Mouse (Mus musculus) embryonic facial prominence, embryonic 11.5 days (tissue): ENCODE results near the gene Ttbk1. TPM values are rescaled to one million over a fixed set of nuclear protein-coding genes. Genes with fewer than 3 reads are reported as not detected.

Experiments
- ATAC-seq: fragments of 200-750 bp; cut with Nextera tagmentation; replicated peaks from 2 replicates; pipeline ENCODE4 v1.8.0; 2017; ENCODE audit warnings: low read depth; ENCODE audit not compliant: insufficient number of reproducible peaks, low FRiP score, low TSS enrichment
- DNase-seq: peaks from one replicate; pipeline ENCODE4 v3.0.0-alpha.2; 2015; ENCODE audit warnings: low spot score
- H3K27ac ChIP-seq: fragments of 300-500 bp; sonication (generic); replicated peaks from 2 replicates; pipeline ENCODE4 v1.5.1; 2014; ENCODE audit warnings: mild to moderate bottlenecking, low read depth, low read length, control low read depth
- H3K27me3 ChIP-seq: fragments of 300-500 bp; sonication (generic); 2 replicates; pipeline ENCODE4 v1.6.1; 2014; ENCODE audit warnings: mild to moderate bottlenecking, low read length, moderate library complexity, mixed read lengths; ENCODE audit not compliant: control insufficient read depth, insufficient read depth
- H3K36me3 ChIP-seq: fragments of 300-500 bp; sonication (generic); replicated peaks from 2 replicates; pipeline ENCODE4 v1.6.1; 2014; ENCODE audit warnings: low read depth, mild to moderate bottlenecking, low read length, moderate library complexity, mixed read lengths; ENCODE audit not compliant: control insufficient read depth, insufficient read depth
- H3K4me1 ChIP-seq: fragments of 300-500 bp; sonication (generic); 2 replicates; pipeline ENCODE4 v1.6.1; 2014; ENCODE audit warnings: low read length, mixed read lengths; ENCODE audit not compliant: control insufficient read depth, insufficient read depth
- H3K4me2 ChIP-seq: fragments of 300-500 bp; sonication (generic); 2 replicates; pipeline ENCODE4 v1.6.1; 2014; ENCODE audit warnings: low read depth, mild to moderate bottlenecking, control low read depth, low read length, moderate library complexity
- H3K4me3 ChIP-seq: fragments of 300-500 bp; sonication (generic); 2 replicates; pipeline ENCODE4 v1.5.1; 2014; ENCODE audit warnings: low read depth, low read length, control low read depth
- H3K9ac ChIP-seq: fragments of 300-500 bp; sonication (generic); replicated peaks from 2 replicates; pipeline ENCODE4 v1.6.1; 2014; ENCODE audit warnings: mild to moderate bottlenecking, control low read depth, low read length
- H3K9me3 ChIP-seq: fragments of 300-500 bp; sonication (generic); replicated peaks from 2 replicates; pipeline ENCODE4 v1.6.1; 2016; ENCODE audit warnings: mild to moderate bottlenecking, low read length, inconsistent platforms, mixed read lengths; ENCODE audit not compliant: control insufficient read depth
- WGBS: fragments of 180-500 bp; shearing (Covaris S2); extraction: QIAGEN DNeasy Blood & Tissue Kit; methylation state at CpG from one replicate; pipeline ENCODE4 v1.1.7; 2014; 5-methylcytosine and 5-hydroxymethylcytosine counted together
- polyA plus RNA-seq: library from polyadenylated mRNA; unstranded; fragments of >200 nt; fragmentation: Nextera tagmentation; extraction: Ambion mirVana; gene quantifications from 2 replicates; pipeline ENCODE4 v1.2.1, GENCODE M21; 2014

The Ttbk1 gene
- polyA plus RNA-seq, 1 experiment from 2014 or later: 0.38 TPM

- peak overlapping the region; percentile 85 for H3K4me2 ChIP-seq
- peaks cover 26% of the 10 kb centered on the region for H3K27me3 ChIP-seq
- peak; percentile 26 for DNase-seq
- peak overlapping the region; percentile 14; the same call in 1 of the 2 replicates for H3K9ac ChIP-seq
- H3K27ac ChIP-seq: no peak overlapping the region
- H3K4me3 ChIP-seq: peak overlapping the region; percentile 23
- H3K9me3 ChIP-seq: no peaks in the 10 kb centered on the region
- H3K4me1 ChIP-seq: peaks cover 13% of the 10 kb centered on the region
- no peak for ATAC-seq
- no peaks in the 10 kb centered on the region for H3K36me3 ChIP-seq
- 3% methylated on average over 26 of the region's 26 CpGs for WGBS
Observed at GRCm38 (mm10) chr17:46453970-46454411, 33.5 kb downstream of the Ttbk1 start.

- Histone ChIP-seq H3K9me3 (no peaks in the 10 kb centered on the region), H3K36me3 (no peaks in the 10 kb centered on the region), H3K4me2 (no peak overlapping the region; the same call in 1 of the 2 replicates), H3K9ac (no peak overlapping the region), H3K27me3 (peaks cover 26% of the 10 kb centered on the region), H3K4me1 (peaks cover 13% of the 10 kb centered on the region), H3K27ac (no peak overlapping the region), H3K4me3 (no peak overlapping the region; the same call in 1 of the 2 replicates)
- ATAC-seq: no peak
- 4% methylated on average over 13 of the region's 13 CpGs for WGBS
- DNase-seq: no peak
Observed at GRCm38 (mm10) chr17:46453302-46453948, 34.0 kb downstream of the Ttbk1 start.

GRCm38 (mm10) chr17:46452683-46453082 is 34.8 kb downstream of the Ttbk1 start:
- no peak overlapping the region for H3K4me2 ChIP-seq
- H3K9me3 ChIP-seq: no peaks in the 10 kb centered on the region
- WGBS: 34% methylated on average over 5 of the region's 5 CpGs
- H3K9ac ChIP-seq: no peak overlapping the region
- no peak for DNase-seq
- peaks cover 13% of the 10 kb centered on the region for H3K4me1 ChIP-seq
- no peak for ATAC-seq
- H3K4me3 ChIP-seq: no peak overlapping the region
- H3K27me3 ChIP-seq: peaks cover 23% of the 10 kb centered on the region
- no peak overlapping the region for H3K27ac ChIP-seq
- no peaks in the 10 kb centered on the region for H3K36me3 ChIP-seq

- no peak for DNase-seq
- H3K9ac ChIP-seq: no peak overlapping the region
- no peak for ATAC-seq
- H3K27ac ChIP-seq: no peak overlapping the region
- WGBS: 93% methylated on average over 16 of the region's 16 CpGs
- H3K4me2 ChIP-seq: no peak overlapping the region
- H3K4me1 ChIP-seq: no peaks in the 10 kb centered on the region; the same call in 1 of the 2 replicates
- no peaks in the 10 kb centered on the region for H3K36me3 ChIP-seq
- no peaks in the 10 kb centered on the region for H3K9me3 ChIP-seq
- H3K4me3 ChIP-seq: no peak overlapping the region
- H3K27me3 ChIP-seq: peaks cover 44% of the 10 kb centered on the region
Observed at GRCm38 (mm10) chr17:46446264-46446663, 41.2 kb downstream of the Ttbk1 start.

- H3K9me3 ChIP-seq: no peaks in the 10 kb centered on the region
- H3K27ac ChIP-seq: no peak overlapping the region
- peak overlapping the region; percentile 68 for H3K4me2 ChIP-seq
- ATAC-seq: no peak; the same call in 1 of the 2 replicates
- under 1% methylated on average over 49 of the region's 50 CpGs for WGBS
- DNase-seq: no peak
- H3K4me3 ChIP-seq: peak overlapping the region; percentile 35
- H3K4me1 ChIP-seq: no peaks in the 10 kb centered on the region; the same call in 1 of the 2 replicates
- H3K27me3 ChIP-seq: peaks cover 44% of the 10 kb centered on the region
- peak overlapping the region; percentile 50 for H3K9ac ChIP-seq
- no peaks in the 10 kb centered on the region for H3K36me3 ChIP-seq
Observed at GRCm38 (mm10) chr17:46444839-46445579, 42.5 kb downstream of the Ttbk1 start.

GRCm38 (mm10) chr17:46439176-46439575 is 48.3 kb downstream of the Ttbk1 start:
- Histone ChIP-seq H3K4me1 (no peaks in the 10 kb centered on the region; the same call in 1 of the 2 replicates), H3K9ac (no peak overlapping the region), H3K4me3 (no peak overlapping the region), H3K4me2 (no peak overlapping the region), H3K36me3 (no peaks in the 10 kb centered on the region), H3K9me3 (no peaks in the 10 kb centered on the region), H3K27me3 (peaks cover 23% of the 10 kb centered on the region), H3K27ac (no peak overlapping the region)
- ATAC-seq (no peak), DNase-seq (no peak)
- 92% methylated on average over 10 of the region's 10 CpGs for WGBS

GRCm38 (mm10) chr17:46438298-46438873 is 49.1 kb downstream of the Ttbk1 start, which contains the start of gene Slc22a7:
Slc22a7 (minus strand) TSS chr17:46438457.
- H3K9me3 ChIP-seq: no peaks in the 10 kb centered on the region
- H3K27me3 ChIP-seq: peaks cover 15% of the 10 kb centered on the region
- no peak within 1 kb of the TSS for H3K4me2 ChIP-seq
- no peak within 1 kb of the TSS for H3K27ac ChIP-seq
- 70% methylated on average over 4 of the region's 4 CpGs for WGBS
- H3K4me3 ChIP-seq: no peak within 1 kb of the TSS
- no peak for DNase-seq
- H3K36me3 ChIP-seq: no peaks in the 10 kb centered on the region
- no peak for ATAC-seq
- no peak within 1 kb of the TSS for H3K9ac ChIP-seq
- H3K4me1 ChIP-seq: no peaks in the 10 kb centered on the region
